Mouse (Mus musculus): ENCODE results near the gene Acvrl1. TPM values are rescaled to one million over a fixed set of nuclear protein-coding genes. Genes with fewer than 3 reads are reported as not detected.
A peak's percentile ranks its signal among the peaks of the same experiment; 100 is the strongest.

Gene Acvrl1
- polyA plus RNA-seq, 2 experiments from 2014 or later: 1.6 to 2.7 TPM

DNA sequence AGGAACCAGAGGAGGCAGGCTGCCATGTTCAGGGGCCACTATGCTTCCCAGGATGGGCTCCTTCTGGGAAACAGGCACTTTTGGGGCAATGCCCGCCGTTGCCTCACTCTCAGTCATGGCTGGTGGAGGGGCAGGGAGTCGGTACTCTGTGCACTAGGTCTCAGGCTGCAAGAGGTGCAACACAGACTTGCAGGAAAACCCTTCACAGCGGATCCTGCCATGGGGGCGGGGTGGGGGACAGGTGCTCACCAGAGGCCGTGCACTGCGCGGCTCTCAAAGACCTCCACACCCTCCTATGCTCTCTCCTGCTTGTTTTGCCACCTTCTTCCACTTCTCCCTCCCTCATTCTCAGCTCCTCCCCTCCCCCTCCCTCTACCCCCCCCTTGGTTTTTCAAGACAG is 14.3 kb downstream of the Acvrl1 start:
- ATAC-seq: no peak

DNA sequence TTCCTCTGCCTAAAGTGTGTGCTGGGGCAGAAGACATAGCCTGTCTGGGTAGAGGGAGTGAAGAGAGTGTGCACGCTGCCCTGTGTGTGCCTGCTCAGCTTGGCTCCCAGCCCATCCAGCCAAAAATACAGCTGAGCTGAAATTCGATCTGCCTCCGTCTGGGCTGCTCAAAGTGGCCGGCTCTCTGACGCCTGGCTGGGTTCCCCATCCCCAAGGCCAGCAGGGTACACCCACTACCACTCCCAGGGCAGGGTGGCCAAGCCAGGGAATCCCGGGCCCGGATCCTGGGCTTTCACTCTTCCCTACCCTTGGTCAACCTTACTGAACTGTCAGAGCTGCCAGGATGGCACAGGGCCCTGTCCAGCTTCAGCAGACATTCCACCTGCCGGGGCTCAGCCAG is 15.2 kb downstream of the Acvrl1 start:
- no peak for ATAC-seq

DNA sequence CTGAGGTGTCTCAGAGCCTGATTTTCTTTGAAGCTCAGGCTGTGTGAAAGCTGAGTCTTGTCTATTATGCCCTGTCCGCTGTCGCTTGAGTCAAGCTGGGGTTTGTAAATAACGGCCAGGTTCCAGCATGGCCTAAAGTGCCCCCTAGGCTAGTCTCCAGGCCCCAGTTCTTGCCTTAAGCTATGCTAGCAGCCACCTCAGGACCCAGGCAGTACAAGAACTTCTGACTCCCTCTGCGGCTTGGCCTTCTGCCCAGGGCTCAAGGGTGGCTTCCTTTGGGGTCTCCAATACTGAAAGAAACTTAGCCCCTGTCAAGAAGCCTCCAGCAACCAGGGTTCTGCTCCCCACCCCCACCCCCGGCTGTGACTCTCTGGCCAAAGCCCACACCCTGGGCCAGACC is 15.9 kb downstream of the Acvrl1 start:
- ATAC-seq: no peak

DNA sequence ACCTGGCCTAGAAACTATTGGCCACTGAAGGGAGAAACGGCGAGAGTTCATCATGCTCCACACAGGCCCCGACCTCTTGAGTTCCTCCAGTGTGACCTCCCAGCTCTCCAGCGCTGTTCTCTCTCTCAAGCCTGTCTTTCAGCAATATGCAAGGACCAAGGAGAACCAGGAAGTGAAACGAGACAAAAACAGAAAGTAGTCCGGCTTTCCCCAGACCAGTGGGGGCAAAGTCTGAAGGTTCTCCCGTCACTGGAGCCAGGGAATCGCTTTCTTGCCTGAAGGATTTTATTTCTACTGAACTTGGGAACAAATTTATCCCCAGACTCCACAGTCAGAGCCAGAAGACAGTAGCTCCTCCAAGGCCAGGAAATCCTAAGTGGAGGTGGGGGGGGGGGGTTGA is 16.5 kb downstream of the Acvrl1 start:
- ATAC-seq: no peak

DNA sequence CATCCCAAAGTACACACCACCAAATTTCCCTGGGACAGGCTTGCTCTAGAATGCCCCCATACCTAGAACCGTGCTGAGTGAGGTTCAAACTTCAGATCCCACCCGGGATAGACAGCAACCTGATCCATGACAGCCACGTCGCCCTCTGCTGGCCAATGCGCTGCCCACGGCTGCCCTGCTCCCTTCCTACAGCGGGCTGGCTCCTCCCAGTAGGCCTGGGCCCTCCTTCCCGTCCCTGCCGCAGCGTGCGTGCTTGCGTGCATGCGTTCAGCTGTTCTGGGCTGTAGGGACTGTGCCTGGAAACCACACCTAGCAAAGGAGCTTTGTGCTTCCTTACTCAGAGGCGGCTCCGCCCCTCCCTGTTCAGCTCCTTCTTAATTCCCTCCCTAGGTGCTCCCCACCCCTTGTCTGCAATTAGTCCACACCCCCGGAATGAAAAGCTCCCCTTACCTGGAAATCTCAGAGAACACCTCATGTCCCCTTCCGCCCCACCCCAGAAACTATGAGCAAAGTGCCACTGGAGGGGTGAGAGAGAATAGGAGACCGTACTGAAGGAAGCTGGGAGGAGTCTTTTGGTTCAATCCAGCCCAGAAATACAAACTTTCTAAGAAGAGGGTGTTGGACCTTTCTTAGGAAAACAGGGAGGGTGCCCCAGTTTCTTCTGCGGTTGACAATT is 17.2 kb downstream of the Acvrl1 start:
- peak; percentile 93 for ATAC-seq

DNA sequence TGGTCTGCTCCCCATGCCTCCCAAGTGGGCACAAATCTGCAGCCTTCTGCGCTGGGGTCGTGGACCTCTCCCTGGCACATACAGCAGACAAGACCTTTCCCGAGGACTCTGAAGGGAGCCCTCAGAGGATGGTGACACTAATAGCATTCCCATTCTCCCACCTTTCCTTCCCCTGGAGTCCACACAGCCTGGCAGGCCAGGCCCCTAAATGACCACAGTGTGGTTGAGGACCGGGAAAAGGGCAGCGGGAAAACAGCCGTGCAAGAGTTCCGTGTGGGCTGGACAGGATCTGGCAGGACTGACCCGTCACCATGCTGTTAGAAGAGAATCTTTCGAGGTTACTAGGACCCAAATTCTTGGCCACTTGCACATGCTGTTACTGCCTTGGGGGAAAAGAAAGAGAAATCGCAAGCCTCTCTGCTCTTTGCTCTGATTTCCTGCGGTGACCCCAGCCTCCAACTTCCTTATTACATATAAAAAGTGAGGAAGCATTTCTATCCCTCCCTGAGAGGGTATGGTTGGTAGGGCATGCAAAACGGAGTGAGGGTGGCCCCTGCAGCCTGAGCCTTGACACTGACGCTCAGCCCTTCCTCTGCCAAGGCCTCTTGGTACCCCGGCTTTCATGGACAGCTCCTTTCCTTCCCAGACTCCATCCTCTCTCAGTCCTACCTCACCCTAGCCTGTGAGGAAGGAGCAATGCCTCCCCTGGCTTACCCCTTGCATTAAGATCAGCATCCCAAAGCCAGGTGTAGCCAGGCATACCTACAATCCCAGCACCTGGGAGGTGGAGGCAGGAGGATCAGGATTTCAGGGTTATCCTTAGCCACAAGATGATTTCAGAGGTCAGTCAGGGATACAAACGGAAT is 18.0 kb downstream of the Acvrl1 start:
- ATAC-seq: no peak

DNA sequence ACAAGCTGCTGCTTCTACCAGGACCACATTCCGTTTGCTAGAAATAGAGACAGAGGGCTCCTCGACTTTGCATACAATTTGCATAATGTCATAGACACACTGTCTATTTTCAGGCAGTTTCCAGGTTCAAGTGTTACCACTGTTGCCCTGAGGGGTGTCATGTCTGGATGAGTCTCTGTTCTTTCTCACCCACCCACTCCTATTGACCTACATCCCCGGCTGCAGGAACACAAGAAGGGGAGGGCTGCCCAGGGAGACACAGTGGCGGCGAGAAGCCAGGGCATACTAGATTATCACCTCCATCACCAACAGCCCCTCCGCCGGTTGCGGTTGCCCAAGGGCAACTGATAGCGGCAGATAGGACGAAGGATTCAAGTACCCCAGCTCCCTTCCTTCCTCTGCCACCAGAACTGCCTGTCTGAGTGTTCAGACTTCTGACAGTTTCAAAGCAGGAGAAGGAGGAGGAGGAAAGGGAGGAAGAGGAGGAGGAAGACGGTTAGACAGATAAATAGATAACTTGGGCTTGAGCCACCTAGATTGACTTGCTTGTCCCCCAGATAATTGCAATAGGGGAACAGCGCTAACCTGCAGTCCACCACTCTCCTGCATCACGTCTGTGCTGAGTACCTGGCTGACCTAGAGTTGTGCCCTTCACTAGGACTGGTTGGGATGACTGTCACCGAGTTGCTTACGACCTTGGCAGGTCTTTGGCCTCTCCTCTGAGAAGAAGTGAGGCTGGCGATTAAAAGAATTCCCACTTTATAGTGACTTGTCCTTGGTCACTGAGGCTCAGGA is 19.0 kb downstream of the Acvrl1 start:
- peak; percentile 6 for ATAC-seq

DNA sequence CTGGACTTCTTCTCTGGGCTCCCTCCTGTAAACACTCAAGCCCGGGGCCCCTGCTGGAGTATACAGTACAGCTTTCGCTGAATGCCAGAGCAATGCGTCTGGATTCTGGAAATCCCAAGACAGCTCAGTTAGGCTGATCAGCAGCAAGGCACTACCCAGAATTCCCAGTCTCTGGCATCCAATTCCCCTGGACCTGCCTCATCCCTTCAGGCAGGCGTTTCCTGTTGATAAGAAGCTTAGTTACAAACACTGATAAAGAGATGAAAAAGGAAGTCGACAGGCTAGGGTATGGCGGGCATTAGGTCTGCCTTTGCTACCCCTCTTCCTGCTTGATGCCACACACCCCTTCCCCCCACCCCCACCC is 19.6 kb downstream of the Acvrl1 start:
- ATAC-seq: no peak

DNA sequence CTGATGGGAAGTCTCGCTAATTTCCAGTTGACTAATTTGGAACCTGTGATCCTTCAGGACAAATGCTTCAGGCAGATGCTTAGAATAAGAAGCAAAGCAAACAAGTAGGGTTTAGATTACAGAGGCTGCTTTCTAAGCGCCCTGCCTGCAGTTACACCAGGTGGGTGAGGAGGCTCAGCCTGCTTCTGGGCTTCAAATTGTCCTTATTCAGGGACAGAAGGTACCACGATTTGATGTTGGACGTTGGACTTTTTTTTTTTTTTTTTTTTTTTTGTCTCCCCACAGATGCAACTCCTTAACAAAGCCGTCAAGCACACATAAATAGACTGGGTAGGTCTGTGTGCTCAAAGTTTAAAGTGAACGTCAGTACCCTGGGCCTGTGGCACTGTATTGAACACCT is 20.3 kb downstream of the Acvrl1 start:
- no peak for ATAC-seq

DNA sequence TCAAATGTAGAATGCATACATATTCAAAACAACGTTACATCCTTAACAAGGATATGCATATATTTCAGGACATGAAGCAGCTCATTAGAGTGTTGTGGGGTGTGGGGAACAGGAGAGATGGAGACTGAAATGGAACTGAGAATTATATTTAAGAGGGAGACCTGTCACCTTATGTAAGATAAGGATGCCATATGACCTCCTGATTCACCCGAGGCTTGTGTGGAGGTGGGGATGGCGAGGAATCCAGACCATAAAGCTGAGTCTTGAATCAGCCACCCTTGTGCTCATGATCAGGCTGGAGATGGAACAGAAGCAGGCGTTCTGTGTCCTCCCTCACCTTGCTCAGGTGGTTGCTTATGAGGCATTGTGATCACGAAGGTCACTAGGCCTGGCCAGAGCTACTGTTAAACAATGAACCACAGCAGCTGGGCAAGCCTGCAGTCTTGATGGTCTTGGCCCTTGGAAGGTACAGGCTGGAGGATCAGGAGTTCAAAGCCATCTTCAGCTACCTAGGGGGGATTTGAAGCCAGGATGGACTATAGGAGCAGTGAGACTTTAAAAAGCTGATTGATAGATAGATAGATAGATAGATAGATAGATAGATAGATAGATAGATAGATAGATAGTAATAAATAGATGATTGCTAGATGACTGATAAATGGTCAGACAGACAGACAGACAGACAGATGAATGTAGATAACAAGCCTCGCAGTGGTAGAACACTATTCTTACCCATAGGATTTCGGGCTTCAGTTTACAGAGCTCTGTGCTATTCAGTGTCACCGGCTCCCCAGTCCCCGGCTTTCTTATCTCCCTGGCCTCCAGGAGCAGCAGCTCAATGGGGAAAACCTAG is 23.3 kb downstream of the Acvrl1 start:
- ATAC-seq: no peak

DNA sequence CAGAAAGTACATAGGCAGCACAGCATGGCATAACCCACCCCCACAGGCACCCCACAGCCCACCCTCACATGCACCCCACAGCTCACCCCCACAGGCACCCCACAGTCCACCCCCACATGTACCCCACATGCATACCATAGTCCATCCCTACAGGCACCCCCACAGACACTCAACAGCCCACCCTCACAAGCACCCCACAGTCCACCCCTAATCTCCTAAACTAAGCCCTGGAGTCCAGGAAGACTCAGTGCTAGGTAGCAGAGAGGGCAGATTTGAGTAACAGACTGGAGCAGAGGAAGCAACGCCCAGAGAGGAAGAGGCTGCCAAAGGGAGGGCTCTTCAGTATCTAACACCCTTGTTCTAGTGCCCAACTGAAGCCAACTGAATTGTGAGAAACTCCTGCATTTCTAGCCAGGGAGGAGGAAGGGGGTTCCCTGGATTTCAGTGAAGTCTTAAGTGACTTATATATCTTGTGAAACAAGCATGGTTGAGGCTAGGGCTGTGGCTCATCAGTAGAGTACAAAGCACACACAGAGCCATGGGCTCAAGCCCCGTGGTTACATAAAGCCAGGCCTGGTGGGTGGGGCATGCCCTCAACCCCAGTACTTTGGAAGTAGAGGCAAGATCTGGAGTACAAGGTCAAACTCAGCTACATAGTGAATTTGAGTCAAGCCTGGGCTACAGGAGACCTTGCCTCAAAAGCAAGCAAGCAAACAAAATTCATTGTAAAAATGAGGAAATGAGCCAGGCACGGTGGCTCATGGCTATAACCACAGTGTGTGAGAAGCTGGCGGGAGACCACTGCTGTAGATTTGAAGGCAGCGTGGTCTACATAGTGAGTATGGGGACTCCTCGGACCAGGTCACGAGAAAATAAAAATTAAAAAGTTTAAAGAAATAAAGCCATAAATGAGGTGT is 26.6 kb downstream of the Acvrl1 start:
- ATAC-seq: no peak

DNA sequence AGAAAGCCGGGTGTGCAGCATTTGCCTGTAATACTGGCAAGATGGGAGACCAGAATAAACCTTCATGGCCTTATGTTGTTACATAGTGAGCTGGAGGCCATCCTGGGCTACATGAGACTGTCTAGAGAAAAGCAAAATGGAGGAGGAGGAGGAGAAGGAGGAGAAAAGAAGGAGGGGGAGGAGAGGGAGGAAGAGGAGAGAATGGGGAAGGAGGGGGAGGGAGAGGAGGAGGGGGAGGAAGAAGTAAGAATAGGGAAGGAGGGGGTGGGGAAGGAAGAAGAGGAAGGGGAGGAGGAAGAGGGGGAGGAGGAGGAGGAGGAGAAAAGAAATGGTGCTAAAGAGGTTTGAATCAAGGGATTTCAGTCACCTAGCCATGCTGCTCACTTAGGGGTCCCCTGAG is 31.8 kb downstream of the Acvrl1 start:
- no peak for ATAC-seq

DNA sequence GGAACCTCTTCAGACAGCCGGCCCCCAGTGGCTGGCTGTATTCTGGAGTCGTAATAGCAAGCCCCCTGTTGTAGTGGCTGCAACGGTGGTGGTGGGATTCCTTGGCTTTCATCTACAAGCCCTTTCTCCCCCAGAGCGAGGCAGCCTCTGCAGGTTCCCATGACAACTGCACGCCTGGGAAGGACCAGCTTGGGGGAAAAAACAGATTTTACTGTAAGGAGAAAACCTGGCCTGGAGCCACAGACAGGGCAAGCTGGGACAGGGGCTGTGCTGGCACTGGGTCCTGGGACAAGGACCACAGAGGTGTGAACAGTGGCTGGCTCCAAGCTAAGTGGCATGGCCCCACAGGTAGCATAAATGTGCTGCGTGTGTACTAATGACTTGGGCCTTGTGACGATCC is 32.3 kb downstream of the Acvrl1 start:
- no peak for ATAC-seq

DNA sequence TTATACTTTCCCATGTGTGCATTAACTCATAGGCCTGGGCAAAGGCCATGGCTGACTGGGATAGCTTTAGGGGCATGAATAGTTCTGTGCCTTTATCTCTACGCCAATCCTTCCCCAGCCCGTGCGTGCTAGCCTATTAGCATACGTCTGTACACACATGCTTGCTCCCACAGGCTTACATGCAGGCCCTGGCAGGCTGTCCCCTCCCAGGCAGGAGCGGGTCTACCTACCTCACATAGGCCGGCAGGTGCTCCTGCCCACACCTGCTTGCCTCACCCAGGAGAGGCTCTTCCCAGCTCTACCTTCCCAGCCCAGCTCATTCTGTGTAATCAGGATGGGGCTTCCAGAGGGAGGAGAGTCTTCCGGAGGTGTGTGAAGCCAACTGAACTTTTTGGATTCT is 33.2 kb downstream of the Acvrl1 start:
- no peak for ATAC-seq

DNA sequence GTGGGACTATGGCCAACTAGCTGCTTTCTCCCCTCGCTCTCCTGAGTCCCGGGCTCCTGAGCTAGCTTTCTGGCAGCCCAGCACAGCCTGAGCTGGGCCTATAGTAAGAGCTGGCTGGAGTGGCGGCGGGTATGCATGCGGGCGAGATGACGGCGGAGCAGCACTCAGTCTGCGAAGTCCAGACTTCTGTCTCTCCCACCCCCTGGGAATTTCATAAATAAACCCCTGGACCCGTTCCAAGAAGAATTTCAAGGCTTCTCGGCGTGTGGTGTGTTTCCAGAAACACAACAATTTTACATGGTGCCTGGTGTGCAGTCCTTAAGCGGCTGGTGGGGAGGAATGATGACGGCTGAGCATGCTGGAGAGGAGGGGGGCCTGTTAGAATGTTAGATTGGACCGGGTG is 34.7 kb downstream of the Acvrl1 start:
- ATAC-seq: no peak

DNA sequence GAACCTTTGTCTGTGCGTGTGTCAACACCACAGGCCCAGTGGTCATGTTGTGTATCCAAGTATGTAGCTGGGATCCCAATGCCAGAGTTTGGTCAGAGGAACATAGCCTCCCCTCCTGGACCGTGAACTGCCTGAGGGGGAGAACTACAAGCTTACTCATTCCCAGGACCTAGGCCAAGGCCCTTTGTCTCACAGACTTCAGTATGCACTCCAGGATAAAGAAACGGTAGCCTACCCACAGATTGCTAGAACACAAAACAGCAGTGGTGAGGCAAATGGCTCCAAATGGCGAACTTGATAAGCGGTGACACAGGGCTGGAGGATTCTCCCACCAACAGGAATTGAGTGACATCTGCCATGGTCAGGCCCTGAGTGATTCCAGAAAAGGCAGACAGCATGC is 35.5 kb downstream of the Acvrl1 start:
- no peak for ATAC-seq

DNA sequence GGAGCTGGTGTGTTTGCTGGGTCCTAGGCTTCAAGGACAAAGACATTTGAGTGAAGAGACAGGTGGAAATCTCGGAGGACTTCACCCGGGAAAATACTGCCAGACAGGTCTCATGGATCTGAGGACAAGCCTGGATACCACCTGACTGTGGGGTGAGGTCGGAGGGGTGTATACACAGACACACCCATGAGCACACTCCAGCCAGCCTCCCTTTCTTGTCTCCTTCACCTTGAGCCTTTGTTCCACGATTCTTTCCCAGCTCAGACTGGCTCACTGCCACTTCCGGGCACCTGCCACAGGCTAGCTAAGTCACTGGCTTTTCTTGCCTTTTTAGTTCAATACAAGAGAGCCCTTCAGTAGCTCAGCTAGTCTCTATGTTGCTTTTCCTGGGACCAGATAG is 36.0 kb downstream of the Acvrl1 start:
- no peak for ATAC-seq

DNA sequence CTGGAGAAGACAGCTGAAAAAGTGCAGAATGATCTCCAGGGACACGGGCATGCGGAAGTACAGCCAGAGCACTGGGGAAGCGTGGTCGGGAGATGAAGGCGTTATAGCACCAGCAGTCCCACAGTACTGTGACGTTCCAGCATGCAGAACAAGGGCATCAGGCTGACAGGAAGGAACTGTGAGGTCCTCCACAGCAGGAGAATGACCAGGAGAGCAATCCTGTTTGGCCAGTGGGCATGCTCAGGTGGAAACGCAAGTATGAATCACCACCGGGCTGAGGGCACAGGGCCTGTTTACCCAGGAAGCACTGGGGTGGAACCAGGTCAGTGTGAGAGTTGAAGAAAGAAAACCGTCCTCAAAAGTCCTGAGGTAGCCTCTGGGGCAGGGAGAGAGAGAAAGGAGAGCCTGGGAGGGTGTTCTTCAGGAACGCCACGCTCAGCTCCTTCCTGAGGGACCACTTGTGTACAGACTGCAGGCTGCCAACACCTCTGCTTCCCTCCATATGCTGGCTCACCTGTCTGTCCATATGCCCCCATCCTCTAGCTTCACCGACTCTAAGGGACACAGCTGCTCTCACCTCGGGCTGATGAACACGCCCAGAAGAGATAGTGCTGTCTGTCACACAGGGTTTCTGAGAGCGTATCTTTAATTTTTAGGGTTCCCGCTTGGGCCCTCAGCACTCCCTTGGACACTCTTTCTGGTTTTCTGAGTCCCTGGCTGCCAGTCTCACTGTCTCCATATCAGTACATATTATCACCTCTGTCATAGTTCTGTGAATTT is 37.5 kb downstream of the Acvrl1 start:
- ATAC-seq: no peak

DNA sequence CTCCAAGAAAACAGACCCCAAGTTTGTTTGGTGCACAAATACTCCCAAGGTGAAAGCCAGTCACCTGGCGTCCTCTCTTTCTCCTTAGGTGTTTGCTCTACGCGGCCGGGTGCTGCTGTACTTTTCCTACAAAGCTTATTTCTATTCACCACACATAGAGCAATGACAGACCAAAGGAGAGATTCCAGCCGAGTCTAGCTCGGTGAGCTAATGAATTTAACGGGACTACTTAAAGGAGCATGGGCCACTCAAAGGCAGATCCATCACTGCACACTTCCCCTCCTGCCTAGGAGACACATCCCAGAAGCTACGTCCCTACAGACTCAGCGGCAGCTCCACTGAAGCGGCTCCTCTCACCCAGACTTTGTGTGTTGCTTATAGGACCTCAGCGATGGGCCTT is 39.2 kb downstream of the Acvrl1 start:
- ATAC-seq: no peak

DNA sequence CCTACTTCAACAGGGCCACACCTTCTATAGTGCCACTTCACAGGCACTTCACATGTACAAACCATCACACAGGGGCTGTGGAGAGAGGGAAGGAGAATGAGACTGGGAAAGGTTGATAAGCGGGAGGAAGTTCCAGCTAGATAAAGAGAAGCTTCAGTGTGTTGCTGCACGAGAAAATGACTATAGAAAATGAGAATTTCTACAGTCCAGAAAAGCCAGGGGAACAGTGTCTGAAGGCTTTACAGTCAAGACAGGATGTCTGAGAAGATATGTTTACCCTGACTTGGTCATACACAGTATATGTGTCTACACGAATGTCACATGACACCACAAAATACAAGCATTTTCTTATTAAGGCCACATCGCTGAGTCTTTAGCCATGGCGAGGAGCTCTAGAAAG is 41.6 kb downstream of the Acvrl1 start:
- no peak for ATAC-seq

All from activated CD4-positive, CD25-positive, alpha-beta regulatory T cell, adult 4 months (primary cell).